In the genomic region with DNA sequence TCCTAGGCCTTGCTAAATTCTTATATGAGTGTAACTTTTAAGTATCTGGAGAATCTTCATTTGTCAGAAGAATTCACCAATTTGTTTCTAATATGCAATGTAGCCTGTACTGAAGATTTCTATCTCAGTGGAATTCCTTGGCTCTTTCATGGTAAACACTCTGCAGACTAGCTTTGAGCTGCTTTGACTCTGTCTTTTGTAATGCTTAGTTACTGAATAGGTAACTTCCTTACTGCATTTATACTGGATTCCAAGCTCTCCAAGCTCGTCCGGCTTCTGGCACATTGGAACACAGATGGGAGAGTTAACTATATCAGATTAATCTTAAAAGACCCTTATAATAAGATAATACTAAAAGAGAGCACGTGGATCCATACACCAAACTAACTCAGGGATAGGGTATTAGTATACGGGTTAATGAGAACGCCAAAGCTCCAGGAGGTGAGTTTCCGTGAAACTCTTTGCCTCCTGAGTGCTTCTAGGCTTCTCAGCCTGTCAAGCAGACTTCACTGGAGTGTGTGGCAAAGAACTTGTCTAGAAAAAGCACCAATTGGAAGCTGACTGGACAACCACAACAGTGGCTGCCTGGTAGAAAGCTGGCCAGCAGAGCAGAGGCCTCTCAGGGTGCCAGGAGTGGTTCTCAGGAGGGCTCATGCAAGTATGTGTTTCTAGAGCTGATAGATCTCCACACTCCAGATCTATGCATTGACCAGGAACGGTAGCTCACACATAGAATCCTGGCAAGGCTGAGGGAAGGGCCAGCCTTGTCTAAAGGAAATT, we compare ENCODE assay signal across 28 mouse cellular contexts. TPM values are rescaled to one million over a fixed set of nuclear protein-coding genes. Genes with fewer than 3 reads are reported as not detected.
A peak's percentile ranks its signal among the peaks of the same experiment; 100 is the strongest.
DNase-seq lines count a peak whose midpoint lies in the region; TF ChIP-seq lines count a peak whose summit lies in the region.
"Had no signal": no experiment of that assay in that cellular context is flagged by ENCODE, and none has a peak within 500 bp of the region (broad histone marks: within the 10 kb centered on the region; RNA-seq: fewer than 3 reads in every experiment).

No protein-coding gene starts in this region.

- no peaks in the 10 kb centered on the region for H3K27me3 ChIP-seq in E14TG2a.4 (ENCODE audit: insufficient read depth, low read length)
- H3K27me3 ChIP-seq: embryonic facial prominence, embryonic 13.5 days; forebrain, embryonic 12.5 days; heart, embryonic 13.5 days; hindbrain, embryonic 12.5 days had no signal

- no peaks in the 10 kb centered on the region for H3K9me3 ChIP-seq in E14TG2a.4 (ENCODE audit: low read length)
- no peaks in the 10 kb centered on the region for H3K9me3 ChIP-seq in ES-E14 (ENCODE audit: control insufficient read depth, insufficient read depth, low read depth, low read length)
- H3K9me3 ChIP-seq: embryonic facial prominence, embryonic 13.5 days; forebrain, embryonic 12.5 days; heart, embryonic 13.5 days; hindbrain, embryonic 12.5 days had no signal

- H3K4me1 ChIP-seq in E14TG2a.4 (replicated peaks; ENCODE audit: low read depth, low read length) (peaks cover 92% of the 10 kb centered on the region), ES-E14 (ENCODE audit: control insufficient read depth in 2 of 2, insufficient read depth in 2 of 2, low read length in 2 of 2, poor library complexity in 1 of 2) (peaks cover 31 to 34% of the 10 kb centered on the region in 2 experiments)
- no peaks in the 10 kb centered on the region for H3K4me1 ChIP-seq in lung, adult 2 months (ENCODE audit: control insufficient read depth, insufficient read depth, low read length)
- H3K4me1 ChIP-seq: embryonic facial prominence, embryonic 13.5 days; forebrain, embryonic 12.5 days; heart, embryonic 13.5 days; hindbrain, embryonic 12.5 days had no signal

- WGBS in lung, adult 2 months: 73% methylated on average over 7 of the region's 7 CpGs

- H3K9ac ChIP-seq in ES-E14 (ENCODE audit: insufficient read depth, low read depth, low read length, poor library complexity, severe bottlenecking): peak overlapping the region; percentile 68; the same call in 1 of the 2 replicates
- H3K9ac ChIP-seq: embryonic facial prominence, embryonic 13.5 days; forebrain, embryonic 12.5 days; heart, embryonic 13.5 days; hindbrain, embryonic 12.5 days had no signal

- peak overlapping the region; percentile 96 for H3K27ac ChIP-seq in ES-E14 (ENCODE audit: insufficient read depth, low read depth, low read length, poor library complexity, severe bottlenecking)
- H3K27ac ChIP-seq: embryonic facial prominence, embryonic 13.5 days; forebrain, embryonic 12.5 days; heart, embryonic 13.5 days; hindbrain, embryonic 12.5 days had no signal

- H3K4me3 ChIP-seq in E14TG2a.4 (replicated peaks; ENCODE audit: low read length) (peak overlapping the region; percentile 49), ES-E14 (ENCODE audit: insufficient read depth in 1 of 2, low read depth in 1 of 2, low read length in 2 of 2, poor library complexity in 1 of 2, severe bottlenecking in 1 of 2) (no peak overlapping the region)
- no peak overlapping the region for H3K4me3 ChIP-seq in lung, adult 2 months (replicated peaks; ENCODE audit: extremely low read depth, low read depth, low read length)
- H3K4me3 ChIP-seq: embryonic facial prominence, embryonic 13.5 days; forebrain, embryonic 12.5 days; heart, embryonic 13.5 days; hindbrain, embryonic 12.5 days had no signal

- in situ Hi-C loops in ES-E14 (cut with MboI; ENCODE audit: low sequenced_read_pairs in 2 of 2, unreplicated experiment in 2 of 2): no loop called here

- no peak for TF ChIP-seq CTCF in E14TG2a.4 (conservative IDR thresholded peaks at IDR 0.05; ENCODE audit: low read length)
- TF ChIP-seq CTCF in lung, adult 2 months (IDR thresholded peaks at IDR 0.05; ENCODE audit: insufficient read depth, low read length): no peak

- H3K36me3 ChIP-seq in E14TG2a.4 (ENCODE audit: insufficient read depth, low read length) (peaks cover 77% of the 10 kb centered on the region), ES-E14 (ENCODE audit: control insufficient read depth, insufficient read depth, low read length, poor library complexity, severe bottlenecking) (peaks cover 40% of the 10 kb centered on the region)

- no peak for DNase-seq in ES-E14 (ENCODE audit: low read depth, low spot score)
- peak; percentile 40 for DNase-seq in lung, adult 2 months
- peak; percentile 54 for DNase-seq in lung, postnatal 25 days (ENCODE audit: low spot score)
- no peak for DNase-seq in cerebellum, postnatal 10 days
- DNase-seq in ovary, postnatal 36 days (ENCODE audit: low spot score): no peak
- DNase-seq in adrenal gland, postnatal 4 days (ENCODE audit: low spot score in 2 of 2): no peak
- DNase-seq: adrenal gland, adult 8-10 months; adrenal gland, postnatal 36 days; cerebellum, adult 11 months; cerebellum, adult 8-10 months; cerebellum, postnatal 25 days; gastrocnemius, postnatal 25 days; heart, postnatal 4 days had no signal

- TF ChIP-seq POLR2A in lung, adult 2 months (IDR thresholded peaks at IDR 0.05; ENCODE audit: borderline replicate concordance, extremely low read depth, low read depth, low read length): no peak

TF ChIP-seq in ES-E14, 5 proteins besides CTCF, POLR2A, EP300 and RAD21:
- TF ChIP-seq MAFK (IDR thresholded peaks at IDR 0.05; ENCODE audit: insufficient read depth, low read depth, low read length): no peak
- no peak for TF ChIP-seq ZC3H11A (IDR thresholded peaks at IDR 0.05; ENCODE audit: borderline replicate concordance, low read depth, low read length)
- no peak for TF ChIP-seq CHD2 (IDR thresholded peaks at IDR 0.05; ENCODE audit: low read depth, low read length)
- no peak for TF ChIP-seq ZNF384 (IDR thresholded peaks at IDR 0.05; ENCODE audit: low read depth, low read length)
- TF ChIP-seq HCFC1 (IDR thresholded peaks at IDR 0.05; ENCODE audit: borderline replicate concordance, insufficient read depth, low read length): no peak

RNA-seq across cellular contexts. Expression of a gene that starts 21.8 kb away (rescaled TPM):
- total RNA-seq in ES-E14 (2012; rRNA removed): 1.5 and 1.6 TPM in 2 replicates
- polyA plus RNA-seq in lung, adult 2 months (2012; rRNA removed): not detected in 2 replicates
- not detected for total RNA-seq in adrenal gland, postnatal 4 days (2021)
- total RNA-seq: adrenal gland, adult 8-10 months; adrenal gland, postnatal 36 days; gastrocnemius, postnatal 25 days; granulocyte monocyte progenitor cell, adult 5-6 weeks; heart, postnatal 4 days; MEL had no signal
- polyA plus RNA-seq: brain, embryonic 14.5 days; C2C12; cortical plate, adult 2 months; embryonic facial prominence, embryonic 13.5 days; forebrain, embryonic 12.5 days; forebrain, embryonic 16.5 days; frontal cortex, adult 2 months; heart, embryonic 13.5 days; heart, postnatal 0 days; hindbrain, embryonic 12.5 days; hindbrain, embryonic 16.5 days; inflammation-experienced regulatory T-cells, adult 6 months had no signal

RNA-seq across cellular contexts. Expression of a gene that starts 31.2 kb away (rescaled TPM):
- 26.4 and 47.2 TPM in 2 replicates for total RNA-seq in ES-E14 (2012; rRNA removed)
- polyA plus RNA-seq in lung, adult 2 months (2012; rRNA removed): 40.8 and 45.7 TPM in 2 replicates
- total RNA-seq in adrenal gland, postnatal 4 days (2021): 10 to 100 TPM; 86.2 to 89.7 TPM

RNA-seq across cellular contexts. Expression of a gene that starts 45.1 kb away (rescaled TPM):
- total RNA-seq in ES-E14 (2012; rRNA removed): 11.6 and 21.7 TPM in 2 replicates
- polyA plus RNA-seq in lung, adult 2 months (2012; rRNA removed): 448 and 506 TPM in 2 replicates
- 10 to 100 TPM; 32.4 to 34.0 TPM for total RNA-seq in adrenal gland, postnatal 4 days (2021)

Comparison
In these comparisons a context has a peak if more than half of its experiments do, and no peak if none do; other contexts are left out.
1. DNase-seq: peak in lung, adult 2 months (single experiment) and lung, postnatal 25 days (single experiment); none in ES-E14 (single experiment), cerebellum, postnatal 10 days (0 of 2), ovary, postnatal 36 days (single experiment) and adrenal gland, postnatal 4 days (0 of 2).